Mouse (Mus musculus): ENCODE results near the gene Kifc3. TPM values are rescaled to one million over a fixed set of nuclear protein-coding genes. Genes with fewer than 3 reads are reported as not detected.
"Not testable (repeated sequence)": the region's sequence is repeated elsewhere in the genome, so short reads cannot be mapped to it uniquely, and the experiment has no call there.

The Kifc3 gene
- total and polyA plus RNA-seq, 3 experiments, result 0.78 to 1.8 (median 1.7) TPM

GRCm38 (mm10) chr8:95165923-95166322, 36.7 kb downstream of the Kifc3 start:
- H3K27ac ChIP-seq (ENCODE audit: insufficient read depth, low read depth), result no peak overlapping the region
- dilution Hi-C loops (cut with MboI; ENCODE audit: extremely low pct_ligation_motif_present, extremely low pct_unique_long_range_greater_than_20kb, low sequenced_read_pairs) (no loop called here), in situ Hi-C loops (cut with MboI; ENCODE audit: low pct_ligation_motif_present, low pct_unique_long_range_greater_than_20kb, low sequenced_read_pairs) (no loop called here)
- H3K79me2 ChIP-seq (replicated peaks; ENCODE audit: control insufficient read depth, extremely low read depth, insufficient read depth, poor library complexity, severe bottlenecking), result no peaks in the 10 kb centered on the region
- H3K4me1 ChIP-seq (ENCODE audit: control insufficient read depth in 1 of 2, insufficient read depth in 2 of 2), result peaks cover 3 to 7% of the 10 kb centered on the region in 2 experiments; a peak in 3 of 4 replicates
- H3K9me3 ChIP-seq (replicated peaks; ENCODE audit: low read length), result peaks cover 5% of the 10 kb centered on the region
- H3K27me3 ChIP-seq (replicated peaks), result peaks cover 8% of the 10 kb centered on the region
- no peak overlapping the region for H3K4me2 ChIP-seq (ENCODE audit: insufficient read depth, low read depth, poor library complexity, severe bottlenecking)
- DNase-seq (ENCODE audit: extremely low read depth), result no peak
- H3K36me3 ChIP-seq (replicated peaks in 1 of 2; ENCODE audit: control insufficient read depth in 1 of 2, insufficient read depth in 1 of 2, low read length in 1 of 2), result no peaks in the 10 kb centered on the region
- TF ChIP-seq MAX (IDR thresholded peaks at IDR 0.05; ENCODE audit: low read length) (0 out of 2 replicates have a peak, but pooled peaks have one; percentile 27), BHLHE40 (IDR thresholded peaks at IDR 0.05; ENCODE audit: low read depth, low read length) (peak; percentile 52), CHD2 (IDR thresholded peaks at IDR 0.05; ENCODE audit: low read length) (no peak)
- no peak overlapping the region for H3K4me3 ChIP-seq (replicated peaks in 1 of 3; ENCODE audit: low read depth in 2 of 3, low read length in 2 of 3, poor library complexity in 1 of 3)
- H3K9ac ChIP-seq (ENCODE audit: insufficient read depth, low read depth), result no peak overlapping the region

- Histone ChIP-seq H3K27ac (ENCODE audit: insufficient read depth, low read depth) (no peak overlapping the region), H3K9me3 (replicated peaks; ENCODE audit: low read length) (no peaks in the 10 kb centered on the region), H3K9ac (ENCODE audit: insufficient read depth, low read depth) (no peak overlapping the region), H3K4me2 (ENCODE audit: insufficient read depth, low read depth, poor library complexity, severe bottlenecking) (no peak overlapping the region), H3K4me1 (ENCODE audit: control insufficient read depth in 1 of 2, insufficient read depth in 2 of 2) (peaks cover 3 to 7% of the 10 kb centered on the region in 2 experiments; a peak in 3 of 4 replicates), H3K79me2 (replicated peaks; ENCODE audit: control insufficient read depth, extremely low read depth, insufficient read depth, poor library complexity, severe bottlenecking) (no peaks in the 10 kb centered on the region), H3K4me3 (replicated peaks in 1 of 3; ENCODE audit: low read depth in 2 of 3, low read length in 2 of 3, poor library complexity in 1 of 3) (no peak overlapping the region), H3K27me3 (replicated peaks) (peaks cover 8% of the 10 kb centered on the region), H3K36me3 (replicated peaks in 1 of 2; ENCODE audit: control insufficient read depth in 1 of 2, insufficient read depth in 1 of 2, low read length in 1 of 2) (no peaks in the 10 kb centered on the region)
- DNase-seq (ENCODE audit: extremely low read depth), result no peak
- dilution Hi-C loops (cut with MboI; ENCODE audit: extremely low pct_ligation_motif_present, extremely low pct_unique_long_range_greater_than_20kb, low sequenced_read_pairs) (no loop called here), in situ Hi-C loops (cut with MboI; ENCODE audit: low pct_ligation_motif_present, low pct_unique_long_range_greater_than_20kb, low sequenced_read_pairs) (no loop called here)
- no peak for TF ChIP-seq SMC3 (IDR thresholded peaks at IDR 0.05; ENCODE audit: low read depth, low read length)
- no peak for TF ChIP-seq KAT2A (IDR thresholded peaks at IDR 0.05; ENCODE audit: insufficient replicate concordance, low read length)
- no peak for TF ChIP-seq MXI1 (IDR thresholded peaks at IDR 0.05; ENCODE audit: low read depth, low read length)
- no peak for TF ChIP-seq ZMIZ1 (IDR thresholded peaks at IDR 0.05; ENCODE audit: low read depth, low read length)
- TF ChIP-seq TBP (conservative IDR thresholded peaks at IDR 0.05; ENCODE audit: low read depth, low read length), result no peak
- TF ChIP-seq MAFK (IDR thresholded peaks at IDR 0.05; ENCODE audit: insufficient replicate concordance, low read length), result no peak
- no peak for TF ChIP-seq RAD21 (IDR thresholded peaks at IDR 0.05; ENCODE audit: low read depth, low read length)
- TF ChIP-seq UBTF (IDR thresholded peaks at IDR 0.05; ENCODE audit: low read depth, low read length), result no peak
- TF ChIP-seq IRF4 (IDR thresholded peaks at IDR 0.05; ENCODE audit: low read depth, low read length), result no peak
- TF ChIP-seq E2F4 (IDR thresholded peaks at IDR 0.05; ENCODE audit: insufficient replicate concordance, low read depth, low read length), result no peak
Measured at GRCm38 (mm10) chr8:95164469-95164868, 38.1 kb downstream of the Kifc3 start.

- DNase-seq (ENCODE audit: extremely low read depth); H3K79me2 ChIP-seq (replicated peaks; ENCODE audit: control insufficient read depth, extremely low read depth, insufficient read depth, poor library complexity, severe bottlenecking); H3K4me3 ChIP-seq (replicated peaks in 1 of 3; ENCODE audit: low read depth in 2 of 3, low read length in 2 of 3, poor library complexity in 1 of 3); H3K27ac ChIP-seq (ENCODE audit: insufficient read depth, low read depth); H3K9me3 ChIP-seq (replicated peaks; ENCODE audit: low read length); H3K27me3 ChIP-seq (replicated peaks); H3K4me2 ChIP-seq (ENCODE audit: insufficient read depth, low read depth, poor library complexity, severe bottlenecking); H3K4me1 ChIP-seq (ENCODE audit: control insufficient read depth in 1 of 2, insufficient read depth in 2 of 2); dilution Hi-C loops (cut with MboI; ENCODE audit: extremely low pct_ligation_motif_present, extremely low pct_unique_long_range_greater_than_20kb, low sequenced_read_pairs); H3K9ac ChIP-seq (ENCODE audit: insufficient read depth, low read depth); in situ Hi-C loops (cut with MboI; ENCODE audit: low pct_ligation_motif_present, low pct_unique_long_range_greater_than_20kb, low sequenced_read_pairs); H3K36me3 ChIP-seq (replicated peaks in 1 of 2; ENCODE audit: control insufficient read depth in 1 of 2, insufficient read depth in 1 of 2, low read length in 1 of 2): not testable (repeated sequence)
Measured at GRCm38 (mm10) chr8:95163969-95164368, 38.6 kb downstream of the Kifc3 start.

Data from CH12.LX (cell line).